Mouse (Mus musculus) G1E (cell line): ENCODE data around the gene Pheta1. TPM values are rescaled to one million over a fixed set of nuclear protein-coding genes. Genes with fewer than 3 reads are reported as not detected.

Experiments used
- ATAC-seq: 2 replicates; pipeline ENCODE4 v1.8.0; 2016; ENCODE audit warnings: mild to moderate bottlenecking; ENCODE audit not compliant: insufficient number of reproducible peaks, poor library complexity, low FRiP score, severe bottlenecking; ENCODE audit errors: extremely low read depth
- DNase-seq: peaks from one replicate; pipeline ENCODE4 v3.0.0; 2012; ENCODE audit warnings: low spot score
- H3K27me3 ChIP-seq: 2 replicates; pipeline ENCODE4 v1.6.1; 2012; ENCODE audit warnings: mild to moderate bottlenecking, low read length, inconsistent platforms; ENCODE audit not compliant: insufficient read depth
- H3K36me3 ChIP-seq: replicated peaks from 2 replicates; pipeline ENCODE3; 2012; ENCODE audit warnings: mild to moderate bottlenecking, inconsistent platforms
- H3K4me1 ChIP-seq: 2 replicates; pipeline ENCODE4 v1.6.1; 2012; ENCODE audit warnings: low read depth, low read length, inconsistent platforms, mixed read lengths; ENCODE audit not compliant: insufficient read depth
- H3K4me3 ChIP-seq: 2 replicates; pipeline ENCODE4 v1.5.1; 2012; ENCODE audit warnings: low read depth, mild to moderate bottlenecking, inconsistent platforms, low read length, moderate library complexity, mixed read lengths
- H3K9me3 ChIP-seq: replicated peaks from 2 replicates; pipeline ENCODE4 v1.6.1; 2012; ENCODE audit warnings: inconsistent platforms
- CTCF ChIP-seq: IDR thresholded peaks from 2 replicates; pipeline ENCODE4 v1.5.1; 2012; ENCODE audit warnings: low read depth, low read length, inconsistent platforms, mixed read lengths
- GATA1 ChIP-seq: IDR thresholded peaks from 2 replicates; pipeline ENCODE4 v1.6.1; 2012; ENCODE audit warnings: borderline replicate concordance, low read length, inconsistent platforms, mixed read lengths
- GATA2 ChIP-seq: IDR thresholded peaks from 2 replicates; pipeline ENCODE4 v1.6.1; 2012; ENCODE audit warnings: low read depth, low read length, inconsistent platforms, borderline replicate concordance
- POLR2AphosphoS5 ChIP-seq: IDR thresholded peaks from 2 replicates; pipeline ENCODE4 v1.6.1; 2012; ENCODE audit warnings: low read depth, low read length, inconsistent platforms; ENCODE audit not compliant: insufficient replicate concordance
- TAL1 ChIP-seq: conservative IDR thresholded peaks from 2 replicates; pipeline ENCODE4 v1.6.1; 2012; ENCODE audit warnings: low read depth, low read length, inconsistent platforms, mixed read lengths
- polyA plus RNA-seq: library from polyadenylated mRNA; stranded (reverse); fragments of >175 nt; gene quantifications from 2 replicates; pipeline ENCODE4 v1.2.3, GENCODE M21; 2012
- total RNA-seq, 2 experiments: library from RNA; stranded (forward) in 1 of 2; stranded (reverse) in 1 of 2; fragments of 200-1000 nt in 1 of 2; fragments of >200 nt in 1 of 2; fragmentation: Nextera tagmentation in 1 of 2; gene quantifications; 2 replicates each; pipeline ENCODE4 v1.2.3; 2014 to 2017

Gene Pheta1
- total and polyA plus RNA-seq, 3 experiments, result 2.6 to 13.3 (median 2.6) TPM

DNA sequence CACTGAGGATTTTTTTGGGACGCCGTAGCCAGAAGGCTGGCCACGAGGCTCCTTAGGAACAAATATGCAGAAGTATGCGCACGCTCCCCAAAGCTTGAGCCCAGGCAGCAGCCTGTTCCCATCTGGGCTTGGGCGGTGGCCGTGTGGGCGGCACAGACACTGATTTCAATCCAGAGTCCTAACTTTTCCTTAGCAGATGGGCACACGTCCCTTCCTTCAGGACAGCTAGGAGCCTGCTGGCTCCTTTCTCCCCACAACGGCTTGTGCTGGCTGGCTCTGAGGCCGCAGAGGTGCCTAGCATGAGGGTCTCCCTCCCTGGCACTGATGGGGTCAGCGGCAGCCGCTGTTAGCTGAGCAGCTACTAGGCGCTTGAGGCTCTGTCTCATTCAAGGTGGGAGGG lies 43.5 kb downstream of the Pheta1 start:
- no peak for ATAC-seq
- TF ChIP-seq TAL1, result no peak
- no peak for TF ChIP-seq GATA2
- TF ChIP-seq GATA1, result no peak
- no peak for TF ChIP-seq CTCF
- no peak for TF ChIP-seq POLR2AphosphoS5
- no peaks in the 10 kb centered on the region for H3K4me1 ChIP-seq
- no peak overlapping the region for H3K4me3 ChIP-seq
- H3K9me3 ChIP-seq, result peaks cover 7% of the 10 kb centered on the region
- peaks cover 14% of the 10 kb centered on the region; the same call in 1 of the 2 replicates for H3K27me3 ChIP-seq
- no peaks in the 10 kb centered on the region for H3K36me3 ChIP-seq
- DNase-seq, result no peak

DNA sequence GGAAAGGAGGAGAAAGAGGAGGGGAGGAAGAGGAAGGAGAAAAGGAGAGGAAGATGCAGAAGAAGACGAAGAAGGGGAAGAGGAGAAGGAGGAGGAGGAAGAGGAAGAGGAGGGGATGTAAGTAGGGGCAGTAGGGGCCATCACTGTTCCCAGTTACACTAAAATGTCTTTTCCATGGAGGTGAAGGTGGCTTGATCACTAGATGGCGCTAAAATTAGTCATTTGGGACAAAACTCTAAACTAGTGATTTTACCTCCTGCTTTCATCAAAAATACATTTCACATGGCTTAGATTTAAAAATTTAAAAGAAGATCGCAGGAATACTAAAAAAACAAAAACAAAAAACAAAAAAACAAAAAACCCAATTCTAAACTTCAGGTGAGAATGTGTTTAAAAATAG lies 44.8 kb downstream of the Pheta1 start:
- Histone ChIP-seq H3K27me3 (peaks cover 14% of the 10 kb centered on the region; the same call in 1 of the 2 replicates), H3K4me3 (no peak overlapping the region), H3K9me3 (no peaks in the 10 kb centered on the region), H3K36me3 (no peaks in the 10 kb centered on the region), H3K4me1 (no peaks in the 10 kb centered on the region)
- TF ChIP-seq CTCF (no peak), TAL1 (no peak), POLR2AphosphoS5 (no peak), GATA1 (no peak), GATA2 (no peak)
- no peak for ATAC-seq
- no peak for DNase-seq

DNA sequence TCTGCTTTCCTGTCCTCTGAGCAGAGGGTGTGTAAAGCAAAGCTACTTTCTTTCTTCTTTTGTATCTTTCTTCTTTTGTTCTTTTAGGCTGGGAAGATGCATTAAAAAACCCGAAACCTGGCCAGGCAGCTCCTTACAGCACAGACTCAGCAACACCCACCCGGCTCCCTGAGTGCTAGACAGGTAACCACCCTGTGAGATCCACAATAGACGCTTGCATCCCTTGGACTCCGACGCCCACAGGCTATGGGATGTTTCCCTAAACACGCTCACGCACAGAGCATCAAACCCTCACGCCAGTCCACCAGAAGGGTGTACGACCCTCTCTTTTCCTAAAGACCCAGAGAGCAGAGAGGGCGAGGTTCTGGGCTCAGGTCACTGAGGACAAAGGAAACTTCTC lies 45.9 kb downstream of the Pheta1 start:
- Histone ChIP-seq H3K36me3 (no peaks in the 10 kb centered on the region), H3K27me3 (peaks cover 14% of the 10 kb centered on the region; the same call in 1 of the 2 replicates), H3K4me3 (no peak overlapping the region), H3K4me1 (no peaks in the 10 kb centered on the region), H3K9me3 (no peaks in the 10 kb centered on the region)
- ATAC-seq (no peak), DNase-seq (no peak)
- no peak for TF ChIP-seq GATA1

DNA sequence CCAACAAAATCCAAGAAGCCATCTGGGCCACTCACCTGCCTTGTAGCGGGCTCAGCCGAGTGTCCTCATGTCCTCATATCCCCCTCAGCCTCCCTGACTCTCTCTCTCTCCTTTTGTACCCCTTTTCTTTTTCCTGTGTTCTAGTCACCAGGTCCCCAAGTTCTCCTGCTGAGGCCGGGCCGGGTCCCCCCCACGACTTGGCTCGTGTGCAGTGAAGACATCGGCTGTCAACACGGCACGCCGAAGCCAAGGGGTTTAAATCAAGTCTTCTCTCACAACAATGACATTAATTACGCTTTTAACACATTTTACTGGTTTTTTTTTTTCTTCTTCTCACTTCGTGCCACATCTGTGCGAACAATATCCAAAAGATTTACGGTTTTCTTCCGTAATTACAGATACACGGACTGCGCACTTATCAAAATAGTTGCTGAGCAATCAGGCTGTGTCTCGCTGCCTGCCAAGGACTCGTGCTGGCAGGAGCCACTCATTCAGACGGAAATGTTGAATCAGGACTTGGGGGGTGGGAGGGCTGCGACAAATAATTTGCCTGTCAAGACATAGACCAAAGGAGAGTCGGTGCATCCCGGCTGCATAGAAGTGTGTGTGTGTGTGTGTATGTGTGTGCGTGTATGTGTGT lies 46.5 kb downstream of the Pheta1 start:
- Histone ChIP-seq H3K27me3 (peaks cover 14% of the 10 kb centered on the region; the same call in 1 of the 2 replicates), H3K9me3 (no peaks in the 10 kb centered on the region), H3K36me3 (no peaks in the 10 kb centered on the region), H3K4me3 (no peak overlapping the region), H3K4me1 (no peaks in the 10 kb centered on the region)
- DNase-seq, result no peak
- TF ChIP-seq TAL1, result no peak
- TF ChIP-seq GATA2, result no peak
- TF ChIP-seq GATA1, result no peak
- TF ChIP-seq CTCF, result no peak
- no peak for TF ChIP-seq POLR2AphosphoS5
- no peak for ATAC-seq

DNA sequence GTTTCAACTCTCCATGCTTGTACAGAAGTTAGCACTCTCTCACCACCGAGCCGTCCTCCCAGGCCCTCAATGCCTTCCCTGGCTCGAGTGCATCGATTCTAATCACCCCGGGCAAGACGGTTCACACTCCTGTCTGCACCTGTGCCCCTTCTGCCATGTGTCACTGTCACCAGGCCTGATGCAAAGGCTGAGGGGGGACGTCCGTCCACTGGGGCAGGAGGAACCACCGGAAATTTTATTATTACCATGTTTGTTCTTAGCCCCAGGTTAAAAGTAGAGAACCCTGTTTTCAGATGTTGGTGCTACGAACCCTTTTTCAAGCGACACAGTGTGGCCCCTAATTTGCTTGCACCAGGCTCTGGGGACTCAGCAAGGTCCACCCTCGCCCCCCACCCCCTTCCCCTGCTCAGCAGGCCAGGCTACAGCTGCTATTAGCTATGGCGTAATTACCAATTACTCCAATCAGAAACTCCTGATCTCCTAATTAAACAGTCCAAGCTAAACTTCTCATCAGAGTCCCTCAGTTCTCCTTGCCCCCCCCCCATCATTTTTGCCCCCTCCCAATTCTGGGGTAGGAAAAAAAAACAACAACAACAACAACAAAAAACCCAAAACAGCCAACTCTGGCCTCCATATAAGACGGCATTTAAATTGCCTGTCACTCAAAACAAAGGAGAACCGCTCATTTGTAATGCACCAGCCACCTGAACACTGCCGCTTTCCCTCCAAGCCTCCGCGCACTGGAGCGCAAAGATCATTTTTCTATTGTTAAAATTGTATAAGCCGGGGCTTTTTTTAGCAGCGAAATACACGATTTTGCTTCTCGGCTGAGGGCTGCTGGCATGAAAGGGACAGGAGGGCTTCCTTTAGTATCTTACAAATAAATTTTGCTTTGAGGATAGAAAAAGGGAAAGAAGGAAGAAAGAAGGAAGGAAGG lies 54.3 kb downstream of the Pheta1 start:
- H3K36me3 ChIP-seq, result no peaks in the 10 kb centered on the region
- H3K9me3 ChIP-seq, result no peaks in the 10 kb centered on the region
- DNase-seq, result no peak
- no peak for ATAC-seq
- H3K4me3 ChIP-seq, result no peak overlapping the region
- H3K4me1 ChIP-seq, result no peaks in the 10 kb centered on the region; the same call in 1 of the 2 replicates
- H3K27me3 ChIP-seq, result peaks cover 9% of the 10 kb centered on the region
- TF ChIP-seq TAL1, result no peak
- TF ChIP-seq POLR2AphosphoS5, result no peak
- TF ChIP-seq GATA1, result no peak
- TF ChIP-seq GATA2, result no peak
- TF ChIP-seq CTCF, result no peak

Other genes starting within 250 kb of the Pheta1 start
- 4.9 and 5.5 TPM in 2 replicates for gene Acad12, start 230.0 kb upstream of the Pheta1 start, total RNA-seq (2014; fragmentation: Nextera tagmentation)
- gene Acad12, start 230.0 kb upstream of the Pheta1 start, total RNA-seq (2017), result 2.7 and 4.3 TPM in 2 replicates
- 1.1 and 1.2 TPM in 2 replicates for gene Acad12, start 230.0 kb upstream of the Pheta1 start, polyA plus RNA-seq
- gene Acad10, start 188.5 kb upstream of the Pheta1 start, total RNA-seq (2014; fragmentation: Nextera tagmentation), result 10.3 and 17.3 TPM in 2 replicates
- gene Acad10, start 188.5 kb upstream of the Pheta1 start, total RNA-seq (2017), result 5.6 and 7.4 TPM in 2 replicates
- gene Acad10, start 188.5 kb upstream of the Pheta1 start, polyA plus RNA-seq, result 4.4 and 7.2 TPM in 2 replicates
- 29.9 and 30.0 TPM in 2 replicates for gene Brap, start 188.4 kb upstream of the Pheta1 start, total RNA-seq (2014; fragmentation: Nextera tagmentation)
- gene Brap, start 188.4 kb upstream of the Pheta1 start, total RNA-seq (2017), result 63.4 and 70.1 TPM in 2 replicates
- 10.6 and 12.8 TPM in 2 replicates for gene Brap, start 188.4 kb upstream of the Pheta1 start, polyA plus RNA-seq
- 132 and 151 TPM in 2 replicates for gene Atxn2, start 137.6 kb upstream of the Pheta1 start, total RNA-seq (2014; fragmentation: Nextera tagmentation)
- gene Atxn2, start 137.6 kb upstream of the Pheta1 start, total RNA-seq (2017), result 30.0 and 38.0 TPM in 2 replicates
- gene Atxn2, start 137.6 kb upstream of the Pheta1 start, polyA plus RNA-seq, result 42.3 and 57.5 TPM in 2 replicates
- 20.4 and 25.7 TPM in 2 replicates for gene Sh2b3, start 11.3 kb upstream of the Pheta1 start, total RNA-seq (2014; fragmentation: Nextera tagmentation)
- 16.3 and 20.3 TPM in 2 replicates for gene Sh2b3, start 11.3 kb upstream of the Pheta1 start, total RNA-seq (2017)
- gene Sh2b3, start 11.3 kb upstream of the Pheta1 start, polyA plus RNA-seq, result 122 and 186 TPM in 2 replicates
- gene Cux2, start 201.1 kb downstream of the Pheta1 start, total RNA-seq (2014; fragmentation: Nextera tagmentation), result not detected in 2 replicates
- gene Cux2, start 201.1 kb downstream of the Pheta1 start, total RNA-seq (2017), result 0.11 and 0.58 TPM in 2 replicates
- gene Cux2, start 201.1 kb downstream of the Pheta1 start, polyA plus RNA-seq, result not detected in 2 replicates